Mouse (Mus musculus): ENCODE measurements around the gene Lbhd1.
"Not testable (repeated sequence)": the region's sequence is repeated elsewhere in the genome, so short reads cannot be mapped to it uniquely, and the experiment has no call there.

Gene Lbhd1

GRCm38 (mm10) chr19:8871267-8872186, 12.0 kb upstream of the Lbhd1 start, which contains the start of gene Ubxn1:
Gene Ubxn1, plus strand, starts transcription at chr19:8871496.
- peak; percentile 99 for DNase-seq (ENCODE audit: low spot score)

GRCm38 (mm10) chr19:8872266-8872840, 11.2 kb upstream of the Lbhd1 start:
- peak; percentile 43 for DNase-seq (ENCODE audit: low spot score)

- DNase-seq (ENCODE audit: low spot score): no peak
Measured at GRCm38 (mm10) chr19:8875031-8875430, 8.5 kb upstream of the Lbhd1 start.

- peak; percentile 93 for DNase-seq (ENCODE audit: low spot score)
Measured at GRCm38 (mm10) chr19:8880311-8881033, 3.1 kb upstream of the Lbhd1 start, which contains the start of gene Uqcc3. Gene Uqcc3, minus strand, starts transcription at chr19:8880923.

GRCm38 (mm10) chr19:8881034-8881392, 2.5 kb upstream of the Lbhd1 start:
- no peak for DNase-seq (ENCODE audit: low spot score)

- no peak for DNase-seq (ENCODE audit: low spot score)
Measured at GRCm38 (mm10) chr19:8886916-8887584, 3.5 kb downstream of the Lbhd1 start.

- DNase-seq (ENCODE audit: low spot score): no peak
Measured at GRCm38 (mm10) chr19:8887585-8888463, 4.3 kb downstream of the Lbhd1 start.

GRCm38 (mm10) chr19:8888511-8889385, 5.2 kb downstream of the Lbhd1 start, which contains the start of the genes 1810009A15Rik and Gm49416:
Gene 1810009A15Rik, plus strand, starts transcription at chr19:8888853.
Gene Gm49416, plus strand, starts transcription at chr19:8888926.
- DNase-seq (ENCODE audit: low spot score): peak; percentile 98

- peak; percentile 93 for DNase-seq (ENCODE audit: low spot score)
Measured at GRCm38 (mm10) chr19:8892829-8893766, 9.6 kb downstream of the Lbhd1 start, which contains the start of gene Ints5. Gene Ints5, plus strand, starts transcription at chr19:8893005.

GRCm38 (mm10) chr19:8895397-8895960, 11.9 kb downstream of the Lbhd1 start:
- no peak for DNase-seq (ENCODE audit: low spot score)

GRCm38 (mm10) chr19:8896231-8896630, 12.7 kb downstream of the Lbhd1 start:
- not testable (repeated sequence) for DNase-seq (ENCODE audit: low spot score)

- DNase-seq (ENCODE audit: low spot score): peak; percentile 60
Measured at GRCm38 (mm10) chr19:8897211-8897864, 13.8 kb downstream of the Lbhd1 start.

- peak; percentile 98 for DNase-seq (ENCODE audit: low spot score)
Measured at GRCm38 (mm10) chr19:8897865-8898495, 14.4 kb downstream of the Lbhd1 start, which contains the start of gene Ganab. Gene Ganab, plus strand, starts transcription at chr19:8898071.

GRCm38 (mm10) chr19:8898576-8898975, 15.0 kb downstream of the Lbhd1 start:
- DNase-seq (ENCODE audit: low spot score): peak; percentile 37

GRCm38 (mm10) chr19:8899079-8899478, 15.5 kb downstream of the Lbhd1 start:
- DNase-seq (ENCODE audit: low spot score): peak; percentile 33

- DNase-seq (ENCODE audit: low spot score): no peak
Measured at GRCm38 (mm10) chr19:8903412-8903811, 19.9 kb downstream of the Lbhd1 start.

- no peak for DNase-seq (ENCODE audit: low spot score)
Measured at GRCm38 (mm10) chr19:8908531-8908930, 25.0 kb downstream of the Lbhd1 start.
